Mouse (Mus musculus) c-Kit-positive CD71-positive TER-119-negative erythroid progenitor cells, embryonic 14.5 days (primary cell): ENCODE results near the gene Trpm3.
"Not testable (repeated sequence)": the region's sequence is repeated elsewhere in the genome, so short reads cannot be mapped to it uniquely, and the experiment has no call there.

Source experiments
- DNase-seq: peaks from one replicate; pipeline ENCODE4 v3.0.0-alpha.2; 2013; ENCODE audit warnings: low read depth

Gene Trpm3

GRCm38 (mm10) chr19:22973727-22974126 is 834.9 kb downstream of the Trpm3 start:
- DNase-seq: no peak

GRCm38 (mm10) chr19:22975801-22976200 is 837.0 kb downstream of the Trpm3 start:
- no peak for DNase-seq

- DNase-seq: no peak
Observed at GRCm38 (mm10) chr19:22977508-22977907, 838.7 kb downstream of the Trpm3 start.

- no peak for DNase-seq
Observed at GRCm38 (mm10) chr19:22978763-22979162, 839.9 kb downstream of the Trpm3 start.

- DNase-seq: no peak
Observed at GRCm38 (mm10) chr19:22979191-22979590, 840.3 kb downstream of the Trpm3 start.

- no peak for DNase-seq
Observed at GRCm38 (mm10) chr19:22987914-22988313, 849.1 kb downstream of the Trpm3 start.

GRCm38 (mm10) chr19:22993946-22994345 is 855.1 kb downstream of the Trpm3 start:
- DNase-seq: no peak

GRCm38 (mm10) chr19:22994531-22994930 is 855.7 kb downstream of the Trpm3 start:
- DNase-seq: no peak

GRCm38 (mm10) chr19:23000293-23000692 is 861.4 kb downstream of the Trpm3 start:
- no peak for DNase-seq

GRCm38 (mm10) chr19:23003861-23004260 is 865.0 kb downstream of the Trpm3 start:
- DNase-seq: no peak

GRCm38 (mm10) chr19:23005851-23006250 is 867.0 kb downstream of the Trpm3 start:
- DNase-seq: no peak

- DNase-seq: peak; percentile 4
Observed at GRCm38 (mm10) chr19:23006517-23007273, 867.8 kb downstream of the Trpm3 start.

GRCm38 (mm10) chr19:23013695-23014094 is 874.8 kb downstream of the Trpm3 start:
- DNase-seq: no peak

- DNase-seq: peak; percentile 11
Observed at GRCm38 (mm10) chr19:23015516-23015915, 876.7 kb downstream of the Trpm3 start.

- DNase-seq: no peak
Observed at GRCm38 (mm10) chr19:23018186-23018727, 879.4 kb downstream of the Trpm3 start.

- DNase-seq: no peak
Observed at GRCm38 (mm10) chr19:23022902-23023301, 884.1 kb downstream of the Trpm3 start.

- DNase-seq: no peak
Observed at GRCm38 (mm10) chr19:23023316-23023960, 884.6 kb downstream of the Trpm3 start.

GRCm38 (mm10) chr19:23024821-23025220 is 886.0 kb downstream of the Trpm3 start:
- no peak for DNase-seq

- no peak for DNase-seq
Observed at GRCm38 (mm10) chr19:23026427-23026826, 887.6 kb downstream of the Trpm3 start.

GRCm38 (mm10) chr19:23028283-23028682 is 889.4 kb downstream of the Trpm3 start:
- no peak for DNase-seq

GRCm38 (mm10) chr19:23033343-23033742 is 894.5 kb downstream of the Trpm3 start:
- DNase-seq: not testable (repeated sequence)

- DNase-seq: no peak
Observed at GRCm38 (mm10) chr19:23034117-23034516, 895.3 kb downstream of the Trpm3 start.

- DNase-seq: no peak
Observed at GRCm38 (mm10) chr19:23034933-23035332, 896.1 kb downstream of the Trpm3 start.
